Mouse (Mus musculus): ENCODE results near the gene Traf3ip1. TPM values are rescaled to one million over a fixed set of nuclear protein-coding genes. Genes with fewer than 3 reads are reported as not detected.

Traf3ip1 gene
- polyA plus RNA-seq (2012; rRNA removed): 1.8 and 1.9 TPM in 2 replicates

GRCm38 (mm10) chr1:91494457-91495140, at the start of gene Traf3ip1:
TSS of gene Traf3ip1 (plus strand) at chr1:91494647.

DNA sequence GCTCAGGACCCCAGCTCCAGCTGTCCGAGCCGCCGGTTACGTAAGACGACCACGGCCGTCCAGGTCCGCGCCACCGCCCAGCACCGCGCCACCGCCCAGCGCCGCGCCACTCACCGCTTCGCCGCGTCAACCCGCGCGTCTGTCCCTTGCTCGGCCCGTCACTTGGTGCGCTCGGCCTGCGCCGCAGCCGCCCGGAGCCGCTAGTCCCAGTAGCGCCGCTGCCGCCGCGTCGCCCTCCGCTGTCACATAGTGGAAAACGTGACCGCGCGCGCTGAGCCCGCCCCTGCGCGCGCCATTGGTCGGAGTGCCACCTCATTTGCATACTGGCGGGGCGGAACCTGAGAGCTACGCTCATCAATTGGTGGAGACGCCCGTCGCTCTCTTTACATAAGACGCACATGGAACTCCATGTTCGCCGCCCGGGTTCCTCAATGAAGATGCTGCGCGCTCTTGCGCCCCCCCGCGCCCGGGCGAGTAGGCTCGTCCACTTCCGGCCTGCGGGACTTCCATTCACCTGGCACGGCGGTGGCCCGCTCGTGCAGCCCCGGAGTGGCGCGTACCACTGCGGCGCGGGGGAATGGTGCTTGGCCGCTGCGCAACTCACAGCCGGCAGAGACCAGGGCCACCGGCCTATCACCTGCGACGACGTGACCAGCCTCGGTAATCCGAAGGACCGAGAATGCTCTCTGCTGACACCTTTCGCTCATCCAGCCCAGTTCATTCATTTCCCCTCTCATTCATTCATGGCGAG, 35.2 kb upstream of the Traf3ip1 start, which contains the start of gene Per2:
TSS of gene Per2 (minus strand) at position 266 of the 751 bp plus-strand sequence.

DNA sequence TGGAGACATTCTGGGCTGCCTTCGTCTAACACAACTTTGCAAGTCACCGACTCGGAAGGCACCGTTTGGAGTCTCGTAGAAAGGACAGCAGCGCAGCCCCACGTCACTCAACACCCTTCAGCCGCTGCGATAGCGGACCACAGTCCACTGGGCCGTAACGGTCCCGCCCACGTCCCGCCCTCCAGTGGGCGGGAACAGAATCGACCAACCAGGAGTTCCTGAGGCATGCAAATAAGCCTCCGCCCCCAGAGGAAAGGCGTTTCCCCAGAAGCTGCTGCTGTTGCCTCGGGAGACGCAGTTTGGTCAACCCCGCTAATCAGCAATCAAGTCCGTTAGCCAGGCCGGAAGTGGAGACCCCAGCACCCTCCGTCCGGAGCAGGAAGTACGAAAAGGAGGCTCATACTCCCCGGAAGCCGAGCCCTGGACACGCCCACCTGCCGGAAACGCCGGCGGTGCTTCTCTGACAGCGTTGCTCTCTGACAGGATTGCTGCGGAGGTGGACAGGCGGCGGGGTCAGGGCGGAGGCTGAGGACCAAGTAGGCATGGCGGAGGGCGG, 45.9 kb downstream of the Traf3ip1 start, which contains the start of gene Asb1:
TSS of gene Asb1 (plus strand) at position 274 of the 556 bp plus-strand sequence.

Other genes with a start within 250 kb of the Traf3ip1 start
- 5.4 and 6.3 TPM in 2 replicates for gene Ube2f, start 244.3 kb upstream of the Traf3ip1 start, polyA plus RNA-seq (2012; rRNA removed)
- gene Scly, start 196.3 kb upstream of the Traf3ip1 start, polyA plus RNA-seq (2012; rRNA removed): 8.8 and 9.4 TPM in 2 replicates
- gene Espnl, start 172.6 kb upstream of the Traf3ip1 start, polyA plus RNA-seq (2012; rRNA removed): 0.02 and 0.05 TPM in 2 replicates
- 2.6 and 3.4 TPM in 2 replicates for gene Klhl30, start 143.6 kb upstream of the Traf3ip1 start, polyA plus RNA-seq (2012; rRNA removed)
- gene Erfe, start 128.2 kb upstream of the Traf3ip1 start, polyA plus RNA-seq (2012; rRNA removed): 1.5 and 2.5 TPM in 2 replicates
- 21.6 and 31.5 TPM in 2 replicates for gene Ilkap, start 95.8 kb upstream of the Traf3ip1 start, polyA plus RNA-seq (2012; rRNA removed)
- gene Hes6, start 80.6 kb upstream of the Traf3ip1 start, polyA plus RNA-seq (2012; rRNA removed): 28.5 and 43.1 TPM in 2 replicates
- gene Per2, start 35.3 kb upstream of the Traf3ip1 start, polyA plus RNA-seq (2012; rRNA removed): 2.0 and 2.4 TPM in 2 replicates
- gene Asb1, start 45.9 kb downstream of the Traf3ip1 start, polyA plus RNA-seq (2012; rRNA removed): 1.2 and 1.6 TPM in 2 replicates